12 mouse cellular contexts compared by ENCODE assay signal in genomic region chr3:17824201-17824600, GRCm38 (mm10).
"Had no signal": no experiment of that assay in that cellular context is flagged by ENCODE, and none has a peak within 500 bp of the region (broad histone marks: within the 10 kb centered on the region; RNA-seq: fewer than 3 reads in every experiment).

No protein-coding gene starts in this region.

- H3K4me2 ChIP-seq: kidney, embryonic 15.5 days; liver, embryonic 11.5 days; liver, embryonic 15.5 days; neural tube, embryonic 13.5 days had no signal

- H3K4me1 ChIP-seq: kidney, embryonic 15.5 days; limb, embryonic 10.5 days; liver, embryonic 15.5 days; neural tube, embryonic 13.5 days had no signal

- H3K27ac ChIP-seq: kidney, embryonic 15.5 days; left cerebral cortex, adult 2 months; limb, embryonic 10.5 days; liver, embryonic 15.5 days; neural tube, embryonic 13.5 days; stomach, postnatal 0 days had no signal

- H3K4me3 ChIP-seq: kidney, embryonic 15.5 days; left cerebral cortex, adult 2 months; limb, embryonic 10.5 days; liver, embryonic 15.5 days; neural tube, embryonic 13.5 days had no signal

- H3K9ac ChIP-seq: kidney, embryonic 15.5 days; liver, embryonic 15.5 days; neural tube, embryonic 13.5 days had no signal

- H3K9me3 ChIP-seq: kidney, embryonic 15.5 days; limb, embryonic 10.5 days; liver, embryonic 15.5 days; neural tube, embryonic 13.5 days had no signal

- DNase-seq: lung, adult 2 months; right cerebral cortex, adult 18-20 months; right cerebral cortex, postnatal 25 days; thymus, postnatal 4 days had no signal

- H3K36me3 ChIP-seq: kidney, embryonic 15.5 days; limb, embryonic 10.5 days; liver, embryonic 15.5 days; neural tube, embryonic 13.5 days had no signal

- H3K27me3 ChIP-seq: kidney, embryonic 15.5 days; liver, embryonic 15.5 days; neural tube, embryonic 13.5 days had no signal

- ATAC-seq: lung, postnatal 0 days had no signal
